Mouse (Mus musculus): ENCODE data around the gene Prpf3.

DNA sequence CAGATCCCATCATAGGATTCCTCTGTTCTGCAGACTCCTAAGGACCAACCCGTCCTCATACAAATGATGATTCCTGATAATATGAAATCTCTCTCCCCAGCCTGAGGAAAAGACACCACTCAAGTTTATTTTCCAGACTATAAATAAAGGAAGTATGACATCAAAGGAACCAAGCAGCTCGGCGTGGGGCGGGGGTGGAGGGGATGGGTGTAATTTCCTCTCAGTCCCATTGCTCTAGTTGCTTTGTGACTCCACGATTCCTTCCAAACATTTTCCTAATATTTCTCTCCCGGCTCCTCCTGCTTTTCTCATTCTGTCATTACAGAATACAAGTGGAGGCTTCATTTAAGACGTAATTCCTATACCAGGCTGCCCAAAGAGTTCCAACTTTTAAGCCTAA, 37.4 kb upstream of the Prpf3 start:
- TF ChIP-seq CTCF (IDR thresholded peaks at IDR 0.05; ENCODE audit: insufficient read depth, low read depth, low read length) (no peak), POLR2A (IDR thresholded peaks at IDR 0.05; ENCODE audit: insufficient read depth, low read depth, low read length) (no peak)
